Mouse (Mus musculus): Measurements from ENCODE around the gene Pkd2l1.

- TF ChIP-seq POLR2A (IDR thresholded peaks at IDR 0.05; ENCODE audit: borderline replicate concordance, insufficient read depth, low read length), result no peak
- TF ChIP-seq CTCF (IDR thresholded peaks at IDR 0.05; ENCODE audit: borderline replicate concordance, insufficient read depth, low read depth, low read length), result no peak
These were observed 33.5 kb upstream of the Pkd2l1 start for GRCm38 (mm10) chr19:44225728-44226127.

Measured in cerebellum, adult 2 months (tissue).